Mouse (Mus musculus) retina, postnatal 7 days (tissue): ENCODE results near the gene Rap1gds1.

Source experiments
- DNase-seq: peaks from one replicate; pipeline ENCODE4 v3.0.0-alpha.2; 2012; ENCODE audit warnings: low read depth, low spot score

Rap1gds1 gene

DNA sequence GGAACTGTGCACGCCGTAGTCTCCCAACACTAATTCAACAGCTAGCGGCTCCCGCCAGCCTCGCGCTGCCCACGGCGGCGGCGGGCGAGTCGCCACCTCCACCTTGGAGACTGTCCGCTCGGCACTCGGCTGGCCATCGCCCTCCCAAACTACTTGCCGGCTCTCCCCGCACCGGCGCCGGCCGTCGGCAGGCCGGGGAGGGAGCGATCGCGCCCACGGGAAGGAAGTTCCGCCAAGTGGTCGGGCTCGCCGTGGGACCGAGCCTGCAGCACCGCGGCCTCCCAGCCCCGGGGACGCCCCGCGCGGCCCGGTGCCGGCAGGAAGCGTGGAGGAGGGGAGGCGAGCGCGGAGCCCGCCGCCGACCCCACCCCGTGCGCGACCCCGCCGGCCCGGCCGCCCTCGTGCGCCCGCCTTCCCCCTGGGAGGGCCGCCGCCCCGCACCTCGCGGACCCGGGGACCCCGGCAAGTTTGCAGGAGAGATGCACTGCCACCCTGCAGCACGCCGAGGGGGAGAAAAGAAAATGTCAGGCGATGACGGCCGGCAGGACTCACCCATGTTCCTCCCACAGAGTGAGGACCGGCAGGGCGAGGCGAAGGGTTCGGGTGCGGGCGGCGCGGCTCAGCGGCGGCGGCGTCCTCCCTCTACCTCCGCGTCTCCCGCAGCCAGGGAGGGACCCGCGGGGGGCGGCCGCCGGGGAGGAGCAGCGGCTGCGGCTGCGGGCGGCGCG, at the start of gene Rap1gds1:
TSS of gene Rap1gds1 (minus strand) at position 718 of the 728 bp plus-strand sequence.
- peak; percentile 51 for DNase-seq

DNA sequence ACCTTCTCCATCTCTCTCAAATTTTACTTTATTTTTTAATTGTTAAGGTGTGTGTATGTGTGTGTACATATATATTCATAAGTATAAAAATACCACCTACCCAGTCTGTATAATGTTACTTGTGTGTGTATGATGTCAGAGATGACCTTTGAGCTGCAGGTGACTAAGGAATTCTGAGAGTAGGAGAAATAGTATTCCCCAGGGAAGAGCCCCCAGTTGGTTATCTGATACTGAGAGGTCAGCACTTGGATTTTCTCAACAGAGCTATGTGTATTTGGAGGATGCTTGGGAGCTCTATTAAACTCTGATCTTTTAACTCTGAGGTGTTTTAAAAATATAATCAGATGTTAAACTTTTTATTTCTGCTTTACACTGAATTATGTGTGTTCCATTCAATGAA, 43.4 kb upstream of the Rap1gds1 start:
- no peak for DNase-seq

DNA sequence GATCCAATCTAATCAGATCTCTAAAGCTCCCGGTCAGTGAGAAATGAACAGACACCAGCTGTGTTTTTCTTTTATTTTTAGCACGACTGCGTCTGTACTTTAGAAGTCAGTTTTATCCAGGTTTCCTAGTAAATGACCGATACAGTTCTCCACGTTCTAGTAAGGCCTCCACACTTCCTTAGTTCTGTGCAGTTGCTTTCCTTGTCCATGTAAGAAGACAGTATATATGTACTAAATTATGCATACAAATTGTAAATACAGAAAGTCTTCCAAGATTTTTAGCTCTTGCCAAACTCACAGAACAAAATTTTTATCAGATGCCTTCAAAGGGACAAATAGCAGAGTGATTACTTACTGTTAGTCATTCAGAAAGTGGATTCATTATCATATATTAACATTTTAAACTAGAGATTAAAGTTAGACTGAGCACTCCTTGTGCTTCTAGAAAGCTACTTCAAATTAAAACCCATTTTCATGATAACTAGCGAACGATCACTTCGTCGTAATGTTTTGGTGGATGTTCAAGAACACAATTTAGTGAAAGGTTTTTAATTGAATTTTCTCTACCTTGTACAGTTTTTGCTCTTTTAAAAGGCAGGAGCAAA, 41.8 kb upstream of the Rap1gds1 start:
- DNase-seq, result no peak

DNA sequence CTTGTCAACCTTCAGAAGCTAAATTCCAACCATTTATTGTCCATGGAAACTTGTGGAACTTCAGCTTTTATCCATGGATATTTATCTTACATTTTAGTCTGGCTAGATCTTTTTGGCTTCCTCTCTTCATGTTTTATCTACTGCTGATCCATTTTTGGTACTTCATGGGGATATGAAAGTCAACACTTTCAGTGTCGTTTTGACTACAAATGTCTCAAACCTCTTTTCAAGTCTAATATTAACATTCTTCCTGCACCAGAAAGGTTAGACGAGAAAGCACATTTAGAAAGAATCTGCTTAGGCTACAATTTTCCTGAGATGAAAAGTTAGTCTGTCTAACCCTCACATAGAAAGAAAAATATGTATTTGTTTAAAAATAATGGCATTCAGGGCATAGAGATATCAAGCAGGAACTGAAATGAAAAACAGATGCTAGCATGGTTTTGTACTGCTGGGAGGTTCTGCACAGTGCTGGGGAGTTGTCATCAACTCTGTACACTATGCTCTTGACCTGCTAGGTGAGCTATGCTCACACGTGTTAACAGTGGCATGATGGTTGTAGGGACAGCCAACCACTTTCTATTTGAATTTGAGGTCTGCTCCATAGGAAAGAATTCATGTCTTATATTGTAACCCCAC, 37.5 kb upstream of the Rap1gds1 start:
- DNase-seq, result no peak

DNA sequence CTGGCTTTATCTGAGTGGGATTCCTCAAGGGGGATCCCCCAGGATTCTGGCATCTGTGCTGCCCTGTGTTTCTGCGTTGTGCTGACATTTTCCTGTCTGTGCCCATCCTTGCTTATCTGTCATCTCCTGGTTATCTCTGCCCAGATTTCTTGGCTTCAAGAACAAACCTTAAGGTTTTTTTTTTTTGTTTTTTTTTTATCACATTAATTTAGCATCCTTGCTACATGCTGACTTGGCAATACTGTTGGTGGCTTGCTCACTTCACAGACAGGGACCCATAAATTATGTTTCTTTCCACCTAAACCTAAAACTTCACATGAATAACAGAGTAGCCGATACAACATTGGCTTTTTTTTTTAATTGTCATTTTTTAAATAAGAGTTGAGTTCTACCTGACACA, 36.9 kb upstream of the Rap1gds1 start:
- DNase-seq, result no peak

DNA sequence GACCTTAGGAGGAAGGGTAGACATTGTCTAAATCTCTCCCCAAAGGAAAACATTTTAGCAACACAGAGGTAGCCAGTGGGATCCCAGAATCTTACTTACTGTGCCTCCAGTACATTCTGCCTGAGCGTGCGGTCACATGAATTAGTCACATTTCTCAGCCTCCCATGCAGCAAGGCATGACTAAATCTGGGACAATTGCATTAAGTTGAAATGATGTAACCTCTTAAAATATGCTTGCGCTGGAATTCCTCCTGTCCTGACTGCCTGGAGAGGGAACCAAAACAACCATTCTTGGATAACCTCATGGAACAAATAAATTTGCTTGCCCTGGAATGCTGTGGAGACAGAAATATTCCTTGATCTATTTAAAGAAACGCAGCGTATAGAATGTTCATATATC, 33.2 kb upstream of the Rap1gds1 start:
- no peak for DNase-seq

DNA sequence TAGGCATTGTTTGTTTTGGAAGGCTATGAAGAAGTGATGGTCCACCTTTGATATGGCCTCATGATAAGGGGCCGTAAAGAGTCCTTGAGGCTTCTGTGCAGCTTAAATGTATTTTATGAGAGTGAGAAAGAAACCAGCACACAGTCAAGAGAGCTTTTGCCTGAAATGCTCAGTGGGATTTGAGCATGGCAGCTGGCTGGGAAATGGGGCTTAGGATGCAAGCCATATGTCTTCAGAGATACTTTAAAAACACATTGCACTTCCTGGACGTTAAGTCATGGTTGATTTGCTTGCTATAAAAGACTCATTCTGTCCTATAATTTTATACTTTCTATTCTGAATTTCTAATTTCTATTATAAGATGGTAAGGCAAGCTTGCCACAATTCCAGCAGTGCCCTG, 28.9 kb upstream of the Rap1gds1 start:
- no peak for DNase-seq

DNA sequence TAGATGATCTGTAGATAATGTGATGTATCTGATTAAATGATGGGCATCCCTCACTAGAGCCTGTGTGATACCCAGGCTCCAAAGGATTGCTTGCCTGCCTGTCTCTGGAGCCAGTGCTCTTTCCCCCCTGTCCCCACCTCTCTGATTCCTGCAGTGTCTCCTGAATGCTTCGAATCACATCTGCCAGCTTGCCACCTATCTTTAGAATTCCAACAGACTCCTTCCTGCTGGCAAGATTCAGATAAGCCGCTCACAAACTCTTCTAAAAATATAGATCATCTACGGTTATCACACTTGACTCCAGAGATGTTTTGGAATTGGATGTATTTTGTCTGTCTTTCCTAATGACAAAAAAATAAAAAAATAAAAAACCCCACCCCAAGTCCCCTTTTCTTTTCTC, 28.3 kb upstream of the Rap1gds1 start:
- no peak for DNase-seq

DNA sequence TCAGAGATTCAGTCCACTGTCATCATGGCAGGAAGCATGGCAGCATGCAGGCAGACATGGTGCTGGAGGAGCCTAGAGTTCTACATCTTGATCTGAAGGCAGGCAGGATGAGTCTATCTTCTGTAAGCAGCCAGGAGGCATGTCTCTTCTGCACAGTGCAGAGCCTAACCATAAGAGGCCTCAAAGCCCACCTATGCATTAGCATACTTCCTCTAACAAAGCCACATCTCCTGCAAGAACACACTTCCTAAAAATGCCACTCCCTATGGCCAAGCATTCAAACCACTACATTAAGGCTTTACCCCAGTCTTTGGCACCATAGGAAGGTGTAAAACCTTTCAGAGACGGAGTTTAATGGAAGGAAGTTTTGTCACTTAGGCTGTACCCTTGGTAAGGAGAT, 26.9 kb upstream of the Rap1gds1 start:
- DNase-seq, result no peak

DNA sequence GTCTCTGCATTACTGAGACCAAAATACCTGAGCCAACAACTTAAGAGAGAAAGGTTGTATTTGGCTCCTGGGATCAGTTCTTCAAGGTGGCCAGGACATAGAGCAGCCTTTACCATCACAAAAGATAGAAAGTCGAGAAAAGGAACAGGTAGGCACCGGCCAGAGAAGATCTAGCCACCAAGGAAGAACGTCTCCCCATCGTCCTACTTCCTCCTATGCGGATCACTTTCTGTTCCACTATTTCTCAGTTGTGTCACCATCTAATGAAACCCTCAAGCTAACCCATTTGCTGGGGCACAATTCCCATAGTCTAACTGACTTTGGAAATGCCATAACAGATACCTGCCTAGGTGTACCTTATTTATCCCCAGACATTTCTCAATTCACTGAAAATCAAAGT, 24.3 kb upstream of the Rap1gds1 start:
- no peak for DNase-seq

DNA sequence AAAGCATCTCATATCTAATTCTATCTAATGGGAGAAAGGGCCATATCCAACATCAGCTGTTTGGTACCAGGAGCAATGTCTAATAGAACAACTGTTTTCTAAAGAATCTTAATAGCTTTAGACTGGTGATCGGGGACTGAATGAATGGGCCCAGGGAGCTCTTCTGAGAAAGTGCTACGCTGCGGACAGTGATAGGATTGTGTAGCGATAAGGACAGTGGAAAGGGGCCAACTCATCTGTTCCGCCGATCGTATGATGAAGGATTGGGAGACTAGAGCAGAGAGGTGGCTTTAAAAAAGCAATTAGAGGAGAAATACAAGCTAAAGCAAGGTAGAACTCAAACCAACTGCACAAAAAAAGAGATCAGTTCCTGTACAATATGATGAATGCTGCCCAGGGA, 20.9 kb upstream of the Rap1gds1 start:
- no peak for DNase-seq

DNA sequence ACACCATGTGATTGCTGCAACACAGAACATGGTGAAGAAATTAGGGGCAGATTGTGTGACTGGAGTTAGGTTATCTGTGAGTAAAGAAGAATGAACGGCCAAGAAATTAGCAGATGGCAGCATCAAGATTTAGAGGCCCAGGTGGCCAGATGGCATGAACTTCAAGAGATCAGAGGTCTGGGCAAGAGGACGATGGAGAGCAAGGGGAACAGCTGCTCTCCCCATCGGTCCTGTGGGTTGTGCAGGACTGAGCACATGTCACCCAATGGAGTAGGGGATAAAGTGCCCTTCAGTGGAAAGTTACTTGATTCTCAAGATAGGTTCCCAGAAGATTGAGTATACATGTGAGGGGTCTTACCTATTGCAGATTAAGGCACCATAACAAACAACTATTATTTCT, 13.5 kb upstream of the Rap1gds1 start:
- no peak for DNase-seq

DNA sequence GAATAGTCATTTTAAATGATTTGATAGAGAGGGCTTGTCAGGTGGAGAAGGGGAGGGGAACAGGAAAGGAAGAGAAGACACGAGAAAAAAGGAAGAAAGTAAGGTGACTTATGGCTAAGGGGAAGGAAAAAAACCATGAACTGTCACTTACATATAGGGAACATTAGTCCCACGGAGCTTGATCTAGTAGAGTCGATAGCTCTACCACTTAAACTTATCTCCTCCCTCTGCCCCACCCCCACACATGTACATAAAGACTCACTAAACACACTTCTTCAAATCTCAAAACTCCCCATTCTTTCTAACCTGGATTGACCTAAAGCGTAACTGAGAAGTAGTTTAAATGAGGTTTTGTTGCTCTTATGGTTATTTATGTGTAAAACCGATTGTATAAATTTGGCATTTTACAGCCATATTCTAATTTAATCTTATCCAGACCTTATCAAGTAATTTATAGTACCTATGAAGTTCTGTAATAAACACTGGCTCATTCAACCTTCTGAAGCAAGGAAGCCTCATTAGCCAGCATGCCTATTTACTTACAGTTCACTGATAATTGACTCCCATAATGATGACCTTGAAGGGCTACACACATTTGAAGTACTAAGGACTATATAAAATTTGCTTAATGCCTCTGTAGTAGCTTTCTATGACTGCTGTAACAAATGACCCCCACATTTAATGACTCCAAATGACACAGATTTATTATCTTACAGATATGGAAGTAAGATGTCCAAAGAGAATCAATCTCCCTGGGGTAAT, 9.0 kb upstream of the Rap1gds1 start:
- DNase-seq, result no peak

DNA sequence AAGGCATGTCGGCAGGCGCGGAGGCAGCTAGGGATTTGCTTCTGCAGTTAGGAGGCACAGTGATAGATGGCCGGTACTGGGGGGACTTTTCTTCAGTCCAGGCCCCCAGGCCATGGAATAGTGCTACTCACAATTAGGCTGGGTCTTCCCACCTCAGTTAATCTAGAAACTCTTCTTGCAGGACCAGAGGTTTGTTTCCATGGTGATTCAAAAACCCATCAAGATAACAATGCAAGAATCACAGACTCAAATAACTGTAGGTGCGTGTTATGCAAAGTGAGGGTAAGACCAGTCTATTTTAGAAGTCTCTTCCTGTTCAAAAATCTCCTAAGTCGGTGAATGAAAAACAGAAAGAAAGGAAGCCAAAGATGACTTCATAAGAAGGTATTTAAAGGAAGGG, 4.8 kb upstream of the Rap1gds1 start:
- DNase-seq, result no peak

DNA sequence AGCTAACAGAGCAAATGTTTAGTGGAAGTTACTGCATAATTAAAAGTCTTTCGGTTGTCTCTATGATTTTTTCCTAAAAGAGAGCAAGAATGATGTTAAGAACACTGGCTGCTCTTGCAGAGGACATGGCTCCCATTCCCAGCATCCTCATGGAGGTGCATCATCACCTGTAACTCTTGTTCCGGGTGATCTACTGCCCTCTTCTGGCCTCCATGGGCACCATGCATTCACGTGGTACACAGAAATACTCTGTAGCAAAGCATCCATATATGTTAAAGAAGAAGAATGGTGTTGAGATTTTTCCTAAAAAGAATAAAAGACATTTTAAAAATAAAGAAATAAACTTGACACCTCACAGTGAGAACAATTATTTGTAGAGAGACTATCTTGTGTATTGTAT, 3.0 kb upstream of the Rap1gds1 start:
- no peak for DNase-seq

DNA sequence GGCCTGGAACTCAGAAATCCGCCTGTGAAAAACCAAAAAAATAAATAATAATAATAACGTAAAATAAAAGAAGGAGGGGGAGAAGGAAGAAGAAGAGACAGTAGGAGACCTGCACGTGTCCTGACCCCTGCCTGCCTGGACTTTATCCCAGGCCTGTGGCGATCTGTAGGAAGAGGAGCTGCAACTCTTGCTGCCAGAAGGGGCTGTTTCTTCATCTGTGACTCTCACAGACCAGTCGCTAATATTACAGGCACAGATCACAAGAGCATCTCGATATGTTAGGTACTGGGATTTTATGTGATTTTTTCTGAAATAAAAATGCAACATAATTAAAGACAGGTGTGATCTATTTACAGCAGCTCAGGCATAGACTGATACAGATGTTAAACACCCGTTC, 1.1 kb upstream of the Rap1gds1 start:
- no peak for DNase-seq

DNA sequence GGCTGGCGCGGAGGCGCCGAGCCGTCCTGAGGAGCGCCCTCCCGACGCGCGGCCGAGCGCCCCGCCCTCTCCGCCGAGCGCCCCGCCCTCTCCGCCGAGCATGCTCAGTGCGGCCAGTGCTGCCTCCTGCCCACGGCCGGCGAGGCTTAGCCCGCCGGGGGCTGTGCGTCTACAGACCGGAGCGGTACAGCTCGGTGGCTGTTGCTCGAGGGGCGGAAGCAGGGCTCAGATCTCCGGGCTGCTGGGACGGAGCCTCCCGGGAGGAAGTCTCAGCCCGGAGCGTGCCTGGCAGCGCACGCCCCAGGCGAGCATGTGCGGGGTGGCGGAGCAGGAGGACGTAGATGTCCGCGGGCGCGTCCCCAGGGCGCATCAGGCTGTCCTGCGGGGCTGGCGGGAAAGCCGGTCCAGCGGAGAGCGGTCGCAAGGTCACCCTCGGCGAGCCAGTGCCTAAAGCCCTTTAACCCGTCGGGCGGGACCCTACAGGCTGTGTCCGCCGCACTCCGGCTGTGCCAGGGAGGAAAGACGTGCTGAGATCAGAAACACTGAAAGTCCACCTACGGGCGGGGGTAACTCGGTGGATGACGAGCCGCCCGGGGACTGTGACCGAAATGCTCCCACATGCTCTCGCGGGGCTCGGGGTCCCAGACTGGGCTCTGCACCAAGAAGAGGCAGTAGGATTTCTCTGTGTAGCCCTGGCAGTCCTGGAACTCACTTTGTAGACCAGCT, 495 bp upstream of the Rap1gds1 start:
- DNase-seq, result peak; percentile 90

DNA sequence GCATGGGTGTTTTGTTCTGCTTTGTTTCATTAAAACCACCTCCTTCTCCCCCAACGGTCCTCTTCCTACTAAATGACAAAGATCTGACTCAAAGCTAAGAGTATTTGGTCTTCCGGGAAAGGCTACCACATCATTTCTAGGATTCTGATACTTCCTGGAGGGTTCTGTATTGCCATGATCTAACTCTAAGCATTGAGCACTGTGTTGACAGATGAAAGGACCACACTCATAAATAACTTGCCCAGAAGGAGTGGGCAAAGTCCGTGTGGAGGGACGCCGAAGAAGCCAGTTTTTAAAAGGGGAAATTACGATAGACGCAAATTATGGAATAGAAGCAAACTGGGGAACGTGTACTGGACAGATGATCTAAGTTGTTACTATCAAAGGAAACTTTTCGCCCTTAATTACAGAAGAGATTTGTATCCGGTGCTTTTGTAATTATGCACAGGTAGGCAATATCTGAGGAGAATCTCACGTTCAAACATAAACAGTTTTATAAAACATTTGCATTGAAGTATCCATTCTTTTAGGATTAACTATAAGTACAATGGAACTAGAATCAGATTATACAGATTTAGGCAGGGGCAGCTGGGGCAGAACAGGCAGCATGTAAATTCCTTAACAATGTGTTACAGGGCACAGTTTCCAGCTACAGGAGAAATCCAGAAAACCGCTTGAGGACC, 1.1 kb downstream of the Rap1gds1 start:
- no peak for DNase-seq

DNA sequence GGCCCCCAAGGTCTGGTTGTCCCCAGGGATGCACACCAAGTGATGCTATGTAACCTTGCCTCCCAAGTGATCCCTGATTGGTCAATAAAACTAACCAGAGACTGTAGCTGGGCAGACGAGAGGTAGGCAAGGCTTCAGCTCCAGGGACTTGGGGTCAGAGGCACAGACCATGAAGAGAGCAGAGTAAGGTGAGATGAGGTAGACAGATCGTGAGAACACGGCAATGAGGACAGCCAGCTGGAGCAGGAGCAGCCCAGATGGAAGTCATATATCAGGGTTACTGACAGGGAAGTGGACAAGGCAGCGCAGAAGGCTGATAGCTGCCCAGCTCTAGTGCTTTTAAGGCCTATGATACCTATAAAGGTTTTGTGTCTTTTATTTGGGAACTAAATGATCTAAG, 5.5 kb downstream of the Rap1gds1 start:
- DNase-seq, result no peak

DNA sequence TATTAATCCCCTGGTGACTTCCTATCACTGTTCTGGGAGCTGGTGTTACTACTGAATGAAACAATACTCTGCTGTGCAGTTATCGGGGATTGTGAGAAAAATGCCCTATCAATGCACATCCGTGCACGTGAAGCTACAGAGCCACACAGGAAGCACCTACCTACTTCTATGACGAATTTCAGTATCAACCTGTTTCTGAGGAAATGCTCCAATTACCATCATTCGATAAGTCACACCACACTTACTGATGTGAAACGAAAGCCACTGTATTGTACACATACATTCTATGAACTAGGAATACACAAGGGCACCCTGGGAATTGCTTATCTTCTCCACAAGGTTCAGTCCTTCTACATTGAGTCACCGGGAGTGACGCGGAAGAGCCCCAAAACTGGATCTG, 10.9 kb downstream of the Rap1gds1 start:
- DNase-seq, result no peak

DNA sequence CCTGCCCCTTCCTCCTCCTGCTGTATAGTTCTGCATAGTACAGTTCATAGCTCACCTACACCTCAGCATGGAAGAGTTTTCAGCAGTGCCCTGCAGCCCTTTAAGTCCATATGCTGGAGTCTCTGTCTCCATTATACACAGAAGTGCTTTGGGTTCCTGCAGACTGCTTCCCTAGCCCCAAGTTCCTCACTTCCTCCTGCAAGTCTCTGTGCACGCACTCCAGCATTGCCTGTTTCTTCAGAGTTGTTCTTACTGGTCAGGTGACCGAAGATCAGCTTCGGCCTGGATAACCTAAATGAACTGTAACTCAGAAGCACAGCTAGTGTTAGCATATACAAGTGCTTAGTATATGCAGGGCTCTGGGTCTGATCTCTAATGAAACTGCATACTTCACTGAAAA, 12.9 kb downstream of the Rap1gds1 start:
- DNase-seq, result no peak
